Comparison of ENCODE assay signal across 19 mouse cellular contexts in genomic region chr6:135703655-135704054, GRCm38 (mm10).
"Had no signal": no experiment of that assay in that cellular context is flagged by ENCODE, and none has a peak within 500 bp of the region (broad histone marks: within the 10 kb centered on the region; RNA-seq: fewer than 3 reads in every experiment).

No protein-coding gene starts in this region.

- H3K4me3 ChIP-seq: limb, embryonic 15.5 days; liver, embryonic 13.5 days; megakaryocyte, embryonic 14.5 days; midbrain, embryonic 15.5 days; neural tube, embryonic 12.5 days; stomach, embryonic 15.5 days had no signal

- H3K36me3 ChIP-seq: limb, embryonic 15.5 days; liver, embryonic 13.5 days; midbrain, embryonic 15.5 days; neural tube, embryonic 12.5 days; stomach, embryonic 15.5 days had no signal

- H3K9me3 ChIP-seq: limb, embryonic 15.5 days; liver, embryonic 13.5 days; midbrain, embryonic 15.5 days; neural tube, embryonic 12.5 days; stomach, embryonic 15.5 days had no signal

- DNase-seq: kidney, adult 11 months; kidney, postnatal 10 days; layer of hippocampus, adult 9-11 months; layer of hippocampus, postnatal 36 days; liver, embryonic 13.5 days; liver, postnatal 0 days; lung, postnatal 10 days; retina, postnatal 1 day; right cerebral cortex, postnatal 4 days; spleen, adult 18-20 months; thymus, adult 2 months; thymus, postnatal 25 days had no signal

- H3K4me1 ChIP-seq: limb, embryonic 15.5 days; liver, embryonic 13.5 days; midbrain, embryonic 15.5 days; neural tube, embryonic 12.5 days; stomach, embryonic 15.5 days had no signal

- H3K4me2 ChIP-seq: limb, embryonic 15.5 days; liver, embryonic 13.5 days; midbrain, embryonic 11.5 days; midbrain, embryonic 15.5 days; neural tube, embryonic 12.5 days; stomach, embryonic 15.5 days had no signal

- H3K27me3 ChIP-seq: limb, embryonic 15.5 days; liver, embryonic 13.5 days; megakaryocyte, embryonic 14.5 days; midbrain, embryonic 15.5 days; neural tube, embryonic 12.5 days; stomach, embryonic 15.5 days had no signal

- ATAC-seq: liver, postnatal 0 days; midbrain, embryonic 15.5 days had no signal

- H3K27ac ChIP-seq: limb, embryonic 15.5 days; liver, embryonic 13.5 days; macrophage; midbrain, embryonic 15.5 days; neural tube, embryonic 12.5 days; stomach, embryonic 15.5 days had no signal

- H3K9ac ChIP-seq: limb, embryonic 15.5 days; liver, embryonic 13.5 days; liver, postnatal 0 days; midbrain, embryonic 15.5 days; neural tube, embryonic 12.5 days; stomach, embryonic 15.5 days had no signal
